Mouse (Mus musculus) C2C12 (cell line): Measurements from ENCODE around the gene Arid5b. TPM values are rescaled to one million over a fixed set of nuclear protein-coding genes. Genes with fewer than 3 reads are reported as not detected.

Experiments
- H3K27me3 ChIP-seq: one replicate; pipeline ENCODE4 v1.6.1; 2011; ENCODE audit not compliant: control insufficient read depth, insufficient read depth, insufficient read length
- H3K36me3 ChIP-seq: one replicate; pipeline ENCODE4 v1.6.1; 2011; ENCODE audit not compliant: control insufficient read depth, insufficient read depth
- H3K4me3 ChIP-seq: one replicate; pipeline ENCODE4 v1.5.1; 2011; ENCODE audit warnings: mild to moderate bottlenecking, control low read depth; ENCODE audit not compliant: poor library complexity, insufficient read depth, severe bottlenecking
- H3K79me2 ChIP-seq: one replicate; pipeline ENCODE4 v1.6.1; 2011; ENCODE audit not compliant: control insufficient read depth, insufficient read depth
- H3K79me3 ChIP-seq: one replicate; pipeline ENCODE4 v1.6.1; 2011; ENCODE audit warnings: low read depth, control low read depth
- H3ac ChIP-seq: one replicate; pipeline ENCODE3; 2011; ENCODE audit warnings: low read depth; ENCODE audit not compliant: control insufficient read depth, insufficient read length
- CEBPB ChIP-seq: IDR thresholded peaks from one replicate; pipeline ENCODE4 v1.6.1; 2011; ENCODE audit warnings: low read depth, mild to moderate bottlenecking, control low read depth, moderate library complexity
- CTCF ChIP-seq: IDR thresholded peaks from one replicate; pipeline ENCODE4 v1.5.1; 2011; ENCODE audit not compliant: control insufficient read depth, insufficient read depth, insufficient read length
- FOSL1 ChIP-seq: IDR thresholded peaks from one replicate; pipeline ENCODE4 v1.8.0; 2011; ENCODE audit warnings: mild to moderate bottlenecking, low read length; ENCODE audit not compliant: poor library complexity, insufficient read depth, severe bottlenecking
- MAX ChIP-seq: IDR thresholded peaks from one replicate; pipeline ENCODE4 v1.6.1; 2011; ENCODE audit warnings: mild to moderate bottlenecking, control low read depth
- MYOD1 ChIP-seq: IDR thresholded peaks from one replicate; pipeline ENCODE4 v1.6.1; 2011; ENCODE audit warnings: low read depth; ENCODE audit not compliant: control insufficient read depth, insufficient read length
- MYOG ChIP-seq: IDR thresholded peaks from one replicate; pipeline ENCODE4 v1.6.1; 2011; ENCODE audit not compliant: control insufficient read depth, insufficient read length; ENCODE audit errors: extremely low read depth
- USF1 ChIP-seq: IDR thresholded peaks from one replicate; pipeline ENCODE4 v1.6.1; 2011; ENCODE audit warnings: low read depth, mild to moderate bottlenecking, control low read depth, moderate library complexity
- polyA plus RNA-seq: library from polyadenylated mRNA; unstranded; fragments of >200 nt; fragmentation: generic; extraction: Trizol; gene quantifications from one replicate; pipeline ENCODE4 v1.2.1, GENCODE M21; 2012; ENCODE audit warnings: missing spikeins

Arid5b gene
- polyA plus RNA-seq, 1 experiment, result 6.0 TPM

- Histone ChIP-seq H3K4me3 (no peak overlapping the region), H3K79me3 (peaks cover 23% of the 10 kb centered on the region), H3K27me3 (no peaks in the 10 kb centered on the region), H3K36me3 (peaks cover 81% of the 10 kb centered on the region), H3K79me2 (peaks cover 36% of the 10 kb centered on the region), H3ac (no peak overlapping the region)
- no peak for TF ChIP-seq MYOG
- no peak for TF ChIP-seq CTCF
- TF ChIP-seq MAX, result no peak
- no peak for TF ChIP-seq USF1
- TF ChIP-seq CEBPB, result no peak
- no peak for TF ChIP-seq MYOD1
- TF ChIP-seq FOSL1, result no peak
Observed at GRCm38 (mm10) chr10:68129009-68129408, 149.5 kb downstream of the Arid5b start.

DNA sequence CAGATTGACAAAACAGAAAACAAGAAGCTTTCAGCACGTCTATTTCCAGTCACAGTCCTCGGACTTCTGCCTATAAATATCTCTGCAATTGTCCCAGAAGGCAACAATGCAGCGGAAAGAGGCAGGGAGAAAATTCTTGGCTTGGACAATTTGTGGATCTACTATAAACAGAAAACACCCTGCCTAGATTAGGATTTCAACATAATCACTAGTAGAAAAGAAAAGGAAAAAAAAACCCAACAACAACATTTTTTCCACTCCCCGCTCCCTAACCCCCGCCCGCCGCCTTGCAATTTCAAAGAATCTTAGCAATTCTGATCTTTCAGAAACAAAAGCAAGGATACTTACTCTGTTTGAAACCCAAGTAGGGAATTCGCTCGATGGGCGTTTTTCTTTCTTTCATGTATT lies 150.1 kb downstream of the Arid5b start:
- no peak for TF ChIP-seq CEBPB
- H3K36me3 ChIP-seq, result peaks cover 83% of the 10 kb centered on the region
- no peak overlapping the region for H3ac ChIP-seq
- peaks cover 22% of the 10 kb centered on the region for H3K79me3 ChIP-seq
- H3K4me3 ChIP-seq, result no peak overlapping the region
- H3K27me3 ChIP-seq, result no peaks in the 10 kb centered on the region
- peaks cover 36% of the 10 kb centered on the region for H3K79me2 ChIP-seq

DNA sequence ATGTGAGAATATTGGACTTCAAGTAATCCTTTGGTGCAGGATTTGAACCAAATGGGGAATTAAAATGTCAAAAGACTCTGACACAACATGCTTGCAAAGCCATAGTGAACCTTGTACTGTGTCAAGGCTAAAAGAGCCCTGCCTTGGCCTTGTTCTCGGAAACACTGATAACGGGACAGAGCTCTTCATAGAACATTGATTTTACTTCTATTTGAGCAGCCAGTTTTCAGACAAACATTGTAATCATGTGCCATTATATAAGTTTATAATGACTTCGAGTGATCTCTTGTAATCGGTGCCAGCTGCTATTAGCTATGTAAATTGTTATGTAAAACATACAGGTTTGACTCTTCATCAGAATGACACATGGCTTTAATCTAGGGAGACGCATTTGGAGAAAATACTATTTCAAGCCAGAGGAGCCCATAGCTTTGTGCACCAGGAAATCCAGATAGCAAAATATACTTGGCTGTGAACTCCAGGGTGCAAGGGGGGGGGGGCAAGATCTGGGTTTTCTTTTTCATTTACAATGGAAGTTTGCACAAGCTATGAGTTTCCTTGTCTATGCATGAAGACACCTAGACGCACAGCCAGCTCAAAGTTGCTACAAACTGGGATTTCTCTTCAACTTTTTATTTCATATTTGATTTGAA lies 150.8 kb downstream of the Arid5b start:
- Histone ChIP-seq H3ac (no peak overlapping the region), H3K79me3 (peaks cover 16% of the 10 kb centered on the region), H3K27me3 (no peaks in the 10 kb centered on the region), H3K79me2 (peaks cover 28% of the 10 kb centered on the region), H3K4me3 (no peak overlapping the region), H3K36me3 (peaks cover 83% of the 10 kb centered on the region)
- no peak for TF ChIP-seq USF1
- no peak for TF ChIP-seq CEBPB
- no peak for TF ChIP-seq MYOG
- no peak for TF ChIP-seq MAX
- TF ChIP-seq MYOD1, result no peak
- no peak for TF ChIP-seq CTCF
- no peak for TF ChIP-seq FOSL1

- H3K36me3 ChIP-seq, result peaks cover 81% of the 10 kb centered on the region
- H3K27me3 ChIP-seq, result no peaks in the 10 kb centered on the region
- no peak for TF ChIP-seq FOSL1
- TF ChIP-seq MYOG, result no peak
- TF ChIP-seq CTCF, result no peak
- TF ChIP-seq USF1, result no peak
- no peak for TF ChIP-seq MYOD1
- H3K4me3 ChIP-seq, result no peak overlapping the region
- H3K79me2 ChIP-seq, result peaks cover 22% of the 10 kb centered on the region
- no peak overlapping the region for H3ac ChIP-seq
- H3K79me3 ChIP-seq, result peaks cover 15% of the 10 kb centered on the region
Observed at GRCm38 (mm10) chr10:68127104-68127503, 151.4 kb downstream of the Arid5b start.

DNA sequence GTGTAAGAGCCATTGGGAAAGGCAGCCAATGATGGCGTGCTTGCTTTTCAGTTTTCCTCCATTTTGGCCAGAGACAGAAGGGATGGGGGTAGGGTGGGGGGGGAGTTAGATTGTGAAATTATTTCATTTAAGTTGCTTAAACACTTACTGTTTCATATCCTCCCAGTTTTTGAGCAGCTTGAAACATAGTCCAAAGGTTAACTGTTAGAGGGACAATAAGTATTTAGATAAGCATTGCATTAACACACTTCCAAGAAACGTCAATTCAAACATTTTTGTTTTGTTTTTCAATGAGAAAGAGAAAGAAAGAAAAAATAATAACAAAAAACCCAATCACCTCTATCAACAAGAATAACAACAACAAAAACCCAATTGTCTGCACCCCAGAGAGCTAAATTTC lies 152.0 kb downstream of the Arid5b start:
- Histone ChIP-seq H3K36me3 (peaks cover 81% of the 10 kb centered on the region), H3K27me3 (no peaks in the 10 kb centered on the region), H3K79me3 (peaks cover 11% of the 10 kb centered on the region), H3K79me2 (peaks cover 17% of the 10 kb centered on the region), H3ac (no peak overlapping the region), H3K4me3 (no peak overlapping the region)
- no peak for TF ChIP-seq CTCF
- TF ChIP-seq CEBPB, result no peak
- no peak for TF ChIP-seq MAX
- no peak for TF ChIP-seq USF1
- TF ChIP-seq MYOD1, result no peak
- no peak for TF ChIP-seq FOSL1
- TF ChIP-seq MYOG, result no peak

- no peaks in the 10 kb centered on the region for H3K27me3 ChIP-seq
- H3K36me3 ChIP-seq, result peaks cover 78% of the 10 kb centered on the region
- TF ChIP-seq MYOD1, result no peak
- no peak for TF ChIP-seq MYOG
- TF ChIP-seq MAX, result no peak
- H3ac ChIP-seq, result no peak overlapping the region
- no peak overlapping the region for H3K4me3 ChIP-seq
- H3K79me3 ChIP-seq, result peaks cover 7% of the 10 kb centered on the region
- peaks cover 12% of the 10 kb centered on the region for H3K79me2 ChIP-seq
Observed at GRCm38 (mm10) chr10:68125919-68126550, 152.5 kb downstream of the Arid5b start.
